9 mouse cellular contexts compared by ENCODE assay signal in the genomic region with DNA sequence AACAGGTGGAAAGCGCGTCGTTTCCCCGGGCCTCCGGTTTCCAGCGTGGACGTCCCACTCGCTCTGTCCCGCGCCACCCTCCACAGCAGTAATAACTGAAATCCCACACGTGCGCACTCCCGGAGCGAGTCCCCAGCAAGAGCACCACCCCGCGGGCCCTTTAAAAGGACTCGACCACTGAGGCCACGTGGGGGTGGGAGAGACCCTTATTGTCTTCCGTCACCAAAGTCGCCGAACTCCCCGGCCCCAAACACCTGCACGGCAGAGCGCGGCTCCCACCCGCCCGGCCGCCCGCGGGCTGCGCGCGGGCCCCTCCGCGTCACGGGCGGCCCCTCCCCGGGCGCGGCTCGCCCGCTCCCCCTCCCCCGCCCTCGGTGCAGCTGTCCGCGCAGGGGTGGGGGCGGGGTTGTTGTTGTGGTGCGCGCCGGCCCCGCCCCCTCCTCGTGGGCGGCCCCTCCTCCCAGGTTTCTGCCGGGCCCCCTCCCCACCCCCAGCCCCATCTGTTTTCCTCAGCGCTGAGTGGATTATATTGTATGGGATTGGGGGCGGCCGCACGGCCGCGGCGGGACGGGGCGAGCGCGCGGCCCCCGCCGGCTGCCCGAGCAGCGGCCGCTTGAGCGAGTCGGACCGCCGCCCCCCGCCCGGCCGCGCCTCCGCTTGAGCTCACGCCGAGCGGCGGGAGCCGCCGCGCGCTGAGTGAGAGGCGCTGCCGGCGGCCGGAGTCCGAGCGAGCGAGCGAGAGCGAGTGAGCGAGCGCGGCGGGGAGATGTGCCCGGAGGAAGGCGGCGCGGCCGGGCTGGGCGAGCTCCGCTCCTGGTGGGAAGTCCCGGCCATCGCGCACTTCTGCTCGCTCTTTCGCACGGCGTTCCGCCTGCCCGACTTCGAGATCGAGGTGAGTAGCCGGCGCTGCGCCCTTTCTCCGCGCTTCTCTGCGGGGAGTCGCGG. TPM values are rescaled to one million over a fixed set of nuclear protein-coding genes. Genes with fewer than 3 reads are reported as not detected.
A peak's percentile ranks its signal among the peaks of the same experiment; 100 is the strongest.
DNase-seq lines count a peak whose midpoint lies in the region; ATAC-seq and TF ChIP-seq lines count a peak whose summit lies in the region.
"Had no signal": no experiment of that assay in that cellular context is flagged by ENCODE, and none has a peak within 500 bp of the region (broad histone marks: within the 10 kb centered on the region; RNA-seq: fewer than 3 reads in every experiment).

TSS of gene Cecr2 (plus strand) at position 554 of the 945 bp plus-strand sequence.

- CTCF ChIA-PET in Patski (lab: Charles Lee), result no interaction called here

- no peaks in the 10 kb centered on the region for H3K36me3 ChIP-seq in hindbrain, embryonic 13.5 days

- H3K9me3 ChIP-seq in hindbrain, embryonic 13.5 days, result no peaks in the 10 kb centered on the region

- peak; percentile 66 for ATAC-seq in Patski
- peak; percentile 90 for ATAC-seq in hindbrain, embryonic 13.5 days (ENCODE audit: low FRiP score)

- peak within 1 kb of the TSS; percentile 89 for H3K9ac ChIP-seq in hindbrain, embryonic 13.5 days

- H3K27ac ChIP-seq in hindbrain, embryonic 13.5 days, result peak within 1 kb of the TSS; percentile 98
- H3K27ac ChIP-seq: macrophage had no signal

- in situ Hi-C loops in Patski (cut with MboI; ENCODE audit: low pct_unique_long_range_greater_than_20kb), result no loop called here

- peak within 1 kb of the TSS; percentile 65 for H3K4me3 ChIP-seq in hindbrain, embryonic 13.5 days

- POLR2A ChIA-PET in Patski (lab: Charles Lee), result interaction anchor here (0.6 kb wide), 1 partner anchor 113 kb away, joined by 3 read pairs; no protein-coding TSS in a partner anchor

- H3K4me1 ChIP-seq in hindbrain, embryonic 13.5 days (replicated peaks), result peaks cover 18% of the 10 kb centered on the region

- WGBS in hindbrain, embryonic 13.5 days, result under 1% methylated on average over 102 of the region's 127 CpGs

- H3K4me2 ChIP-seq in hindbrain, embryonic 13.5 days, result peak within 1 kb of the TSS; percentile 95

- TF ChIP-seq CTCF in Patski (IDR thresholded peaks at IDR 0.05), result no peak

- DNase-seq in Patski (ENCODE audit: low read depth, low spot score), result no peak
- peak; percentile 93 to 95 for DNase-seq in cerebellum, postnatal 10 days
- DNase-seq in frontal cortex, postnatal 14 days (ENCODE audit: low spot score in 2 of 2), result peak; percentile 27 to 39
- DNase-seq in layer of hippocampus, postnatal 36 days, result peak; percentile 58 to 71
- peak; percentile 70 for DNase-seq in lung, postnatal 25 days (ENCODE audit: low spot score)
- DNase-seq in retina, postnatal 7 days (ENCODE audit: low read depth, low spot score), result peak; percentile 85
- peak; percentile 59 for DNase-seq in urinary bladder, adult 2 months (ENCODE audit: low spot score)

- peaks cover 36% of the 10 kb centered on the region for H3K27me3 ChIP-seq in Patski
- H3K27me3 ChIP-seq in hindbrain, embryonic 13.5 days, result peaks cover 6% of the 10 kb centered on the region; the same call in 1 of the 2 replicates

RNA-seq across cellular contexts. Expression of gene Cecr2, which starts in this region (rescaled TPM):
- 2.7 TPM for polyA plus RNA-seq in Patski (2021)
- polyA plus RNA-seq in hindbrain, embryonic 13.5 days (2015; fragmentation: Nextera tagmentation; extraction: Ambion mirVana), result 4.7 and 5.7 TPM in 2 replicates
- 10 to 100 TPM; 14.2 to 14.8 TPM for total RNA-seq in layer of hippocampus, postnatal 36 days (2021)
- 2.7 and 3.3 TPM in 2 replicates for polyA plus RNA-seq in urinary bladder, adult 2 months (2012; rRNA removed)
- polyA plus RNA-seq: macrophage had no signal
